Mouse (Mus musculus): Measurements from ENCODE around the gene Gm21970. TPM values are rescaled to one million over a fixed set of nuclear protein-coding genes. Genes with fewer than 3 reads are reported as not detected.
A peak's percentile ranks its signal among the peaks of the same experiment; 100 is the strongest.

Gene Gm21970
- polyA plus RNA-seq, 1 experiment from 2014 or later, result not detected

DNA sequence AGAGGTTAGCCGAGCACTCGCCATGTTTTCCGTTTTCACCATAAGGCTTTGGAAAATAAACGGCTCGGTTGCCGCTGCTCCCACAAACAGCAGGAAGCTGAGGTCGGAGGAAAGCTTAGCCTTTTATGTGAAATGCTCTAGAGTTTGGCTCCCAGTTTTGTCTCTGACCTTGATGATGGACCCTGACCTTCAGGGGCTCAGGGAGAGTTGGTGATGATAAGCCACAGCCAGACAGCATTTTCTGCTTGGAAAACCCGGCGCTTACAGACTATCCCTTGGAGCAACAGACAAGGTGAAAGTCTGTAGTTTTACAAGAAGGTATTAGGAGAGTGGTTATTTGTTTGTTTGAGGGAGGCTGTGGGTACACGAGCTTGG is 34.0 kb upstream of the Gm21970 start:
- Histone ChIP-seq H3K36me3 (replicated peaks) (no peaks in the 10 kb centered on the region), H3K27ac (no peak overlapping the region)
- 71% methylated on average over 10 of the region's 10 CpGs for WGBS

DNA sequence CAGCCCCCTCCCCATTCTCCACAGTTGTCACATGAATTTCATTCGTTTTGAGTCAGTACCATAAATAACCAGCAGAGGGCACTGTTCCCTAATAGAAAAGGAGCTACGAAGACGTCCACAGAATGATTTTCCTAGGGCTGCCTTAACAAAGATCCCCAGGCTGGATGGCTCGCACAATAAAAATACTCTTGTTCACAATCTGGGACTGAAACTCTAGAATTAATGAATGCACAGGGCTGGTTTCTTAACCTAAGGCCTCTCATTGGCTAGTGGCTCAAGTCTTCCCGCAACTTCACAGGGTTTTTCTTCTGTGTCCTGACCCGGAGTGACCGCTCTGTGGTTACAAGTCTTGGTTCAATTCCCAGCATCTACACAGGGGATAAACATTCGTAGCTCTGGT is 33.0 kb upstream of the Gm21970 start:
- 43% methylated on average over 8 of the region's 8 CpGs for whole genome bisulfite sequencing
- Histone ChIP-seq H3K9me3 (no peaks in the 10 kb centered on the region), H3K27ac (peak overlapping the region; percentile 42; the same call in 1 of the 2 replicates), H3K4me1 (0 out of 2 replicates have a peak, but pooled peaks cover 15% of the 10 kb centered on the region), H3K27me3 (ENCODE audit: poor library complexity, severe bottlenecking) (peaks cover 25% of the 10 kb centered on the region), H3K4me3 (no peak overlapping the region), H3K36me3 (replicated peaks) (no peaks in the 10 kb centered on the region)
- DNase-seq (ENCODE audit: extremely low spot score, low spot score), result peak; percentile 39

More for the DNA sequence above, 34.0 kb upstream of the Gm21970 start:
- peaks cover 35% of the 10 kb centered on the region for H3K27me3 ChIP-seq (ENCODE audit: poor library complexity, severe bottlenecking)
- H3K9me3 ChIP-seq, result no peaks in the 10 kb centered on the region
- no peak for DNase-seq (ENCODE audit: extremely low spot score, low spot score)
- no peak overlapping the region for H3K4me3 ChIP-seq
- H3K4me1 ChIP-seq, result 0 out of 2 replicates have a peak, but pooled peaks cover 12% of the 10 kb centered on the region

DNA sequence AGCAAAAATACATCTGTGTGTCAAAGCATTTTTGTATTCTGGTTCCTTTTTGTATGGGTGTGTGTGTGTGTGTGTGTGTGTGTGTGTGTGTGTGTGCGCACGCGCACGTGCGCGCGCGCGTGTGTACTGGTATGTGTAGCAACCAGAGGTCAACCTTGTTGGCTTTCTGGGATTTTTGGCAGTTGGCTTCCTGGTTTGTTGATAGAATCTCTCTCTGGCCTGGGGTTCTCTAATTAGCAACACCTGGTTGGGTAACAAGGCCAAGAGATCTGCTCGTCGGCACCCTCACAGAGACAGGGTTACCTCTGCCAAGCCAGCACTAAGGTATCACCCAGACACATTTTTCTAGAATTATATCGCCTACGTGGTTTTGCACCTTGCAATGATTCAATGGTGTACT is 32.0 kb upstream of the Gm21970 start:
- WGBS, result 95% methylated on average over 13 of the region's 13 CpGs
- Histone ChIP-seq H3K27ac (no peak overlapping the region), H3K4me3 (no peak overlapping the region), H3K36me3 (replicated peaks) (no peaks in the 10 kb centered on the region), H3K4me1 (0 out of 2 replicates have a peak, but pooled peaks cover 15% of the 10 kb centered on the region), H3K9me3 (no peaks in the 10 kb centered on the region), H3K27me3 (ENCODE audit: poor library complexity, severe bottlenecking) (peaks cover 15% of the 10 kb centered on the region)
- no peak for DNase-seq (ENCODE audit: extremely low spot score, low spot score)

DNA sequence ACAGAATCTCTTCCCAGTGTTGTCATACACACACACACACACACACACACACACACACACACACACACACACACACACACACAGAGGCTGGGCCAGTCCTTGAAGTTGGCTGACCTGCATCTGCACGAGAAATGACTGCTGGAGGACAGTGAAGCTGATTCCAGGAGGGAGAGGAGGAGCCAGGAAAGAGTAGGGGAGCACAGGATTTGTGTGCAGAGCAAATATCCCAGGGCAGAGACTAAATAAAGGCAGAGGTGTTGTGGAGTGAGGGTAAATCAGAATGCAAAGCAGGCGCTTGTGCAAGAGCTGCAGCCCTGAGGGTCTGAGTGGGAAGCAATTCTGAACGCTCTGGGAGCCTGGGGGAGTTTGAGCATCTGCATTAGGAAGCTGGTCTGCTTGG is 31.4 kb upstream of the Gm21970 start:
- Histone ChIP-seq H3K36me3 (replicated peaks) (no peaks in the 10 kb centered on the region), H3K9me3 (no peaks in the 10 kb centered on the region), H3K27me3 (ENCODE audit: poor library complexity, severe bottlenecking) (peaks cover 8% of the 10 kb centered on the region), H3K4me1 (0 out of 2 replicates have a peak, but pooled peaks cover 15% of the 10 kb centered on the region), H3K4me3 (no peak overlapping the region), H3K27ac (no peak overlapping the region)
- WGBS, result 69% methylated on average over 3 of the region's 3 CpGs
- no peak for DNase-seq (ENCODE audit: extremely low spot score, low spot score)

DNA sequence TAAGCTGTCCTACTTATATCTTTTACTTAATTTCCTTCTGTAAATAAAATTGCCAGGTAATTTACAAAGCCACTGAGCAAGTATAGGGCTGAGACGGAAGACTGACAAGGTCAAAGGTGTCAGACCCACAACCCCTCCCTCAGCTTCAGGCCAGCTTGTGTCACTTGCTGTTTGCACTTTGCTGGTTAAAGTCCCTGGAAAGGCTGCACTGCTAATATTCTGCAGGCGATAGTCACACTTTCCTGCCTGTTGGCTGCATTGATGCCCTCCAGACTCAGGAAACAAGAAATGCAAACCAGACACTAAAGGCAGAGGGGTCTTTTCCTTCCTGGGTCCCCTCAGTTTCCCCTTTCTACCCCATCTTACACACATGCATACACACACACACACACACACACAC is 29.5 kb upstream of the Gm21970 start:
- Histone ChIP-seq H3K4me3 (no peak overlapping the region), H3K27ac (no peak overlapping the region), H3K4me1 (0 out of 2 replicates have a peak, but pooled peaks cover 14% of the 10 kb centered on the region), H3K36me3 (replicated peaks) (no peaks in the 10 kb centered on the region), H3K27me3 (ENCODE audit: poor library complexity, severe bottlenecking) (peaks cover 4% of the 10 kb centered on the region; the same call in 1 of the 2 replicates), H3K9me3 (no peaks in the 10 kb centered on the region)
- WGBS, result 65% methylated on average over 2 of the region's 2 CpGs
- DNase-seq (ENCODE audit: extremely low spot score, low spot score), result no peak

DNA sequence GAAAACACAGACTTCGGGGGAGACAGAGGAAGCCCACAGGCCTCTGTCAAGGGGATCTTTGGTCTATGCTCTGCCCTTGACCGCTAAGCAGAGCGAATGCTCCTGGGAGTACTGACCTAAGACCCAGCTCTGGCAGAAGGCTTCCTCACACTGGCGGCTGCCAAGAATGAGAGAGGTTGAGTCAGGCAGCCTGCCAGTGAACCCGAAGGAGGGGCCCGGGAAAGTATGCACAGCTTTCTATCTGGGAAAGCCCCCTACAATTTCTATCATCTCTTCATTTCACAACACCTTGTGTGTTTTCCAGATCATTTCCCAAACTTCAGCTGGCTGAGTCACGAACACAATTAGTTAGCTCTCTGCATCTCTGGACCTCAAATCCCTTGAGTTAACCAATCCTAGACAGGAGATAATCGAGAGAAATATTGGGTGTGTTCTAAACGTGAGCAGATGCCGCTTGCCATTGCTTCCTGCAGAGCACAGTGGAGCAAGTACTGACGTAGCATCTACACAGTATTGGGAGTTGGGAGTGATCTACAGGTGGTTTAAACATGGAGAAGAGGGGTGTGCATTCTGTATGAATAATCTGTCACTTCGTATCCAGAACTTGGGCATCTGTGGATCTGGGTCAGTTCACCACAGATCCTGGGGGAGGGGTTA is 28.8 kb upstream of the Gm21970 start:
- Histone ChIP-seq H3K27me3 (ENCODE audit: poor library complexity, severe bottlenecking) (peaks cover 2% of the 10 kb centered on the region; the same call in 1 of the 2 replicates), H3K27ac (no peak overlapping the region), H3K4me1 (0 out of 2 replicates have a peak, but pooled peaks cover 9% of the 10 kb centered on the region), H3K4me3 (no peak overlapping the region), H3K36me3 (replicated peaks) (no peaks in the 10 kb centered on the region), H3K9me3 (no peaks in the 10 kb centered on the region)
- WGBS, result 83% methylated on average over 12 of the region's 12 CpGs
- DNase-seq (ENCODE audit: extremely low spot score, low spot score), result no peak

DNA sequence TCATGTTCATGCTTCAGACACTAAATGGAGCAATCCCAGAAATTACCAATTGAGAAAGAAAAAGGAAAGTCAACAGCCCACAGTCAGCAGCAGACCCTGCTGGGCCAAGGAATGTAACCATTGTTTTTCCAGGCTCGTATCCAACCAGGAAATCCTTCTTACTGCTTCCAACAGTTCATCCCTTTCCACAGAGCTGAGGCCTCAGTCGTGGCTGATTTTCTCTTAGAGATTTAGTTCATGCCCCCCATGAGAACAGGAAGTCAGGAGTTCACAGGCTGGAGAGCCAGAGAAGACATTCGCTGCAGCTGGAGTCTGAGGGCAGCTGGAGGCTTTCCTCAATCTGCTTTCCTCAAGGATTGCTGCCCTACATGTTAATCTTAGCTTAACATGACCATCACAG is 28.0 kb upstream of the Gm21970 start:
- no peaks in the 10 kb centered on the region for H3K36me3 ChIP-seq (replicated peaks)
- WGBS, result 37% methylated on average over 3 of the region's 3 CpGs
- H3K27ac ChIP-seq, result no peak overlapping the region
- no peak overlapping the region for H3K4me3 ChIP-seq
- no peak for DNase-seq (ENCODE audit: extremely low spot score, low spot score)
- H3K9me3 ChIP-seq, result no peaks in the 10 kb centered on the region
- H3K4me1 ChIP-seq, result 0 out of 2 replicates have a peak, but pooled peaks cover 9% of the 10 kb centered on the region
- no peaks in the 10 kb centered on the region for H3K27me3 ChIP-seq (ENCODE audit: poor library complexity, severe bottlenecking)

DNA sequence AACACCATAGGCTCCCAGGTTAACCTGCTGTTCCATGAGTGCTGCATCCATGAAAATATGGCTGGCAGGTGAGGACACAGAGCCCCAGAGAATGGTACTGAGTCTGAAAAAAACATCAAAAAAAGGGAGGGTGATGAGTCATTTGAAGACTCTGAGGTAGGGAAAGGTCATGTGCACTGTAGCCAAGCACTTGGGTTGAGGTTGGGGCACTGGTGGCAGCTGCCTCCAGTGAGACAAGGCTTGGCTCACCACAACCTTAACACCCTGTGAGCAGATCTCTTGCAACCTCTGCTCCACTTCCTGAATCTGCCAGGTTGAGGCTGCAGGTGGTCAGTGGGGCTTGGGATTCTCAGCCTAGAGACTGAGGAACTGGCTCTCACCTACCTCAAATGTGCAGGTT is 25.0 kb upstream of the Gm21970 start:
- H3K4me3 ChIP-seq, result no peak overlapping the region
- no peak for DNase-seq (ENCODE audit: extremely low spot score, low spot score)
- H3K27me3 ChIP-seq (ENCODE audit: poor library complexity, severe bottlenecking), result no peaks in the 10 kb centered on the region
- no peaks in the 10 kb centered on the region for H3K9me3 ChIP-seq
- H3K4me1 ChIP-seq, result 0 out of 2 replicates have a peak, but pooled peaks cover 9% of the 10 kb centered on the region
- no peaks in the 10 kb centered on the region for H3K36me3 ChIP-seq (replicated peaks)
- no peak overlapping the region for H3K27ac ChIP-seq

DNA sequence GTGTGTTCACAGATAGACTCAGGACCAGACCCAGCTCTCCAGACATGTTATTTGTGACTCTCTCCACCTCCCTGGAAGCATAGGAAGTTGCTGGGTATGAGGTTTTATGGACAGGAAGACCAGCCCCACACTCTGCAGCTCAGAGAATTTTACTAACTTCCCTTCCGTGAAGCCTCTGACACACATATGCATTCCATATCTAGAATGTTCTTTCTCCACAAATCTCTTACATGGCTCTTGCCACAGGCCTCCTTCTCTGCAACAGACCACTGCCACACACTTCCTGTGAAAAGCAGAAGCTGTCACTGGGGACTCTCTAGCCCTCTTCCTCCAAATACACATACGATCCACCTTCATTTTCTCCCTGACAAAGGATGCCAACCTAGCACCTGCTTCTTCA is 24.5 kb upstream of the Gm21970 start:
- Histone ChIP-seq H3K4me1 (peaks cover 8% of the 10 kb centered on the region), H3K9me3 (no peaks in the 10 kb centered on the region), H3K27me3 (ENCODE audit: poor library complexity, severe bottlenecking) (no peaks in the 10 kb centered on the region), H3K36me3 (replicated peaks) (no peaks in the 10 kb centered on the region), H3K4me3 (no peak overlapping the region), H3K27ac (no peak overlapping the region)
- 86% methylated on average over 2 of the region's 2 CpGs for WGBS
- DNase-seq (ENCODE audit: extremely low spot score, low spot score), result no peak

DNA sequence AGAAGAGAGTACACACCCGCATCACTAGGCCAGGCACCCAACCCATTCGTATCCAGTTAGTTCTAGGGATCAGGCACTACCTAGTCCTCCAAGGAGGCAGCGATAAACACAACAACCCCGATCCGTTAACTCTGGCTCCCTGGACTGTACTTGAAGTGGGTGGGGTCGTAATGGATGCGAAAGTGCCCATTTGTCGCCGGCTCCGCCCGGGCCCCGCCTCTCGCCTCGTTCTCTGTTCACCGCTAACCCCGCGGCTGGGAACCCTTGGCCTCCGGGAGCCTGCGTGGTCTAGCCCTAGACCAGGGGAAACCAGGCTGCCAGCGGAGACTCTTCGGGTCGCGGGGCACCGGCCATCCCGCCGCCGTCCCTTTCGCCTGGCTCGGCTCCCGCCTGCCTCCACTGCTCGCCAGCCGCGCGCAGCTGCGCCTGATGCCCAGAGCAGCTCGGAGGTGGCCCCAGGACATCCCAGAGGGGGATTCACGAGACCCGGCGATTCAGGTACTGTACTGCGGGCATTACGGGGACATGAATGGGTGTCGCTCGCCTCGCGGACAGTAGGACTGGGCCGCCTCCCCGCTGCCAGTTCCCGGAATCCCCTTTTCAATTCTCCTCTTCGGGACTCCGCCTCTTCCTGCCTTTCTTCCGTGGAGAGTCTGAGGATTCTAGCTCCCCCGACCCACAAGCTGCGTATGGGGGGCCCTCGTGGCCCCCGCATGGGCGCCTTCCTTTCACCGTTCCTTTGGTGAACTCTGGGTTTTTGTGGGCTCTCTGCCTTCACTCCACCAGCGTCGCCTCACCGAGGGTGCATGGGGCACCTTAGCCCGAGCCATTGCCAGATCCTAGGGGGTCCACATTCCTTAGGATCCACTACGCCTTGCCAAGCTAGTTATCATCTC is 18.7 kb upstream of the Gm21970 start, which contains the start of gene Ifnar2:
Ifnar2 (plus strand) TSS at position 207 of the 896 bp plus-strand sequence.
- DNase-seq (ENCODE audit: extremely low spot score, low spot score), result peak; percentile 77
- no peaks in the 10 kb centered on the region for H3K27me3 ChIP-seq (ENCODE audit: poor library complexity, severe bottlenecking)
- peak within 1 kb of the TSS; percentile 96 for H3K27ac ChIP-seq
- H3K4me3 ChIP-seq, result peak within 1 kb of the TSS; percentile 95
- H3K36me3 ChIP-seq (replicated peaks), result peaks cover 24% of the 10 kb centered on the region
- under 1% methylated on average over 62 of the region's 62 CpGs for WGBS
- no peaks in the 10 kb centered on the region for H3K9me3 ChIP-seq
- H3K4me1 ChIP-seq, result peaks cover 38% of the 10 kb centered on the region

DNA sequence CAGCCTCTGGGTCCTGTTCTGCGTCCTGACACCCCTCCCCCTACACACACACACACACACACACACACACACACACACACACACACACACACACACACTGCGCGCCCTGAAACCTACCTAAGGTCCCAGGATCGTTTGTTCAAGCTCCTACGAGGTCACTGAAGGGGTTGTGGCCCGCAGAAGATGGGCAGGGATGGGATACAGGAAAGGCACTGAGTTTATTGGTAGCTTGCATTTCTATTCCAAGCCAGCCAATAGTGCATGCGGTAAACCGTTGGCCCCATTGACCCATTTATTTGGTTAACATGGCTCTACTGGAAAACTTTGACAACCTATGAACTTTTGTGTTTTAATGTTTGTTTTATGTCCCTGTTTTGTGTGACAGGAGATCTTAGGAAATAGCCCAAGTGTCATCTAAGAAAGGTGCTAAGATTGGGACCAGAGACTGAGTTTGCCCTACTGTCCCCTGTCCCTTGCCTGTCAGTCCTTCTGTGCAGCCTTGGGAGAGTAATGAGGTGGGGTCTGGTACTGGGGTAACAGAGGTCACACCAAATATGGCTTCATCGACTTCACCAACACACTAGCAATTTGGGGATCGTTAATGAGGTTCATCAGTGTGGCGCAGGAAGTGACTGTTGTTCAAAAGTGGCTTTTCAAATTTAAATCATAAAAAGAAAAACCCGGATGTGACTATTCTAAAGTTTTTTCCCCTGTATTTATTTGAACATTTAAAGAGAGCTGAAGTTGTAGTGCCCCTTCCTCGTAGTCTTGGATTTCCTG is 17.9 kb upstream of the Gm21970 start:
- Histone ChIP-seq H3K9me3 (no peaks in the 10 kb centered on the region), H3K27ac (peak overlapping the region; percentile 96), H3K4me1 (peaks cover 46% of the 10 kb centered on the region), H3K36me3 (replicated peaks) (peaks cover 24% of the 10 kb centered on the region), H3K27me3 (ENCODE audit: poor library complexity, severe bottlenecking) (no peaks in the 10 kb centered on the region), H3K4me3 (peak overlapping the region; percentile 95)
- peak; percentile 29 for DNase-seq (ENCODE audit: extremely low spot score, low spot score)
- 48% methylated on average over 13 of the region's 13 CpGs for WGBS

DNA sequence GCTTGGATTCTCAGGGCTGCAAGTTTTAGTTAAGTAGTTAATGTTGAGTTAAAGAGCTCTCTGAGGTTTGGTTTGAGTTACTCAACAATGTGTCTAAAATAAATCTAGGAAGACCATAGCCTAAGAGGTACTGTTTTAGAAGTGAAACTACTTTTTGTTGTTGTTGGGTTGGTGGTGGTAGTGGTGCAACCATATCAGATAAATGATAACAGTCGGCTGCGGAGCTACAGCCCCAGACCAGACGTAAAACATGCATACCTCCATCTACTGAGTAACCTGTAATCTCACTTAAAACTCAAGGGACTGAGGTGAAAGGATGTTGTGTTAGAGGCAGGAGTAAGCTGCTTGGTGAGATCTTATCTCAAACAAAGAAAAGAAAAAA is 17.3 kb upstream of the Gm21970 start:
- Histone ChIP-seq H3K36me3 (replicated peaks) (peaks cover 24% of the 10 kb centered on the region), H3K27me3 (ENCODE audit: poor library complexity, severe bottlenecking) (no peaks in the 10 kb centered on the region), H3K4me3 (peak overlapping the region; percentile 95; the same call in 1 of the 2 replicates), H3K4me1 (peaks cover 52% of the 10 kb centered on the region), H3K27ac (no peak overlapping the region), H3K9me3 (no peaks in the 10 kb centered on the region)
- 93% methylated on average over 3 of the region's 3 CpGs for WGBS
- no peak for DNase-seq (ENCODE audit: extremely low spot score, low spot score)

Data from forebrain, embryonic 10.5 days (tissue).